Mouse (Mus musculus) CH12.LX (cell line): ENCODE data around the gene Hipk2. TPM values are rescaled to one million over a fixed set of nuclear protein-coding genes. Genes with fewer than 3 reads are reported as not detected.

Source experiments
- DNase-seq: peaks from one replicate; pipeline ENCODE4 v3.0.0-alpha.2; 2013; ENCODE audit errors: extremely low read depth
- H3K27ac ChIP-seq: 2 replicates; pipeline ENCODE4 v1.5.1; 2012; ENCODE audit warnings: low read depth, mild to moderate bottlenecking, control low read depth, moderate library complexity; ENCODE audit not compliant: insufficient read depth
- H3K27me3 ChIP-seq: replicated peaks from 2 replicates; pipeline ENCODE3; 2012; ENCODE audit warnings: inconsistent platforms
- H3K36me3 ChIP-seq, 2 experiments: replicated peaks in 1 of 2; 2 replicates each; pipeline versions ENCODE3 to v1.6.1; 2012; ENCODE audit warnings: inconsistent platforms in 1 of 2, low read length in 1 of 2, mild to moderate bottlenecking in 1 of 2, mixed read lengths in 1 of 2, moderate library complexity in 1 of 2; ENCODE audit not compliant: control insufficient read depth in 1 of 2, insufficient read depth in 1 of 2
- H3K4me1 ChIP-seq, 2 experiments: 2 replicates each; pipeline ENCODE4 v1.6.1; 2012; ENCODE audit warnings: inconsistent platforms in 1 of 2, moderate library complexity in 1 of 2; ENCODE audit not compliant: insufficient read depth in 2 of 2, control insufficient read depth in 1 of 2
- H3K4me2 ChIP-seq: 2 replicates; pipeline ENCODE4 v1.6.1; 2012; ENCODE audit warnings: low read depth, mild to moderate bottlenecking, control low read depth; ENCODE audit not compliant: poor library complexity, insufficient read depth, severe bottlenecking
- H3K4me3 ChIP-seq, 3 experiments: fragments of 150-350 bp in 1 of 3; sonication (generic) in 1 of 3; replicated peaks in 1 of 3; 2 replicates each; pipeline versions ENCODE3 to v1.5.1; 2011 to 2012; ENCODE audit warnings: low read depth in 2 of 3, low read length in 2 of 3, mild to moderate bottlenecking in 2 of 3, moderate library complexity in 2 of 3, control low read depth in 1 of 3, improper control_type of control experiment in 1 of 3, inconsistent platforms in 1 of 3, mixed read lengths in 1 of 3; ENCODE audit not compliant: poor library complexity in 1 of 3
- H3K79me2 ChIP-seq: replicated peaks from 2 replicates; pipeline ENCODE4 v1.6.1; 2012; ENCODE audit warnings: mild to moderate bottlenecking, moderate library complexity; ENCODE audit not compliant: control insufficient read depth, poor library complexity, insufficient read depth, severe bottlenecking; ENCODE audit errors: extremely low read depth
- H3K9ac ChIP-seq: 2 replicates; pipeline ENCODE4 v1.6.1; 2012; ENCODE audit warnings: low read depth, mild to moderate bottlenecking, control low read depth, moderate library complexity; ENCODE audit not compliant: insufficient read depth
- H3K9me3 ChIP-seq: replicated peaks from 2 replicates; pipeline ENCODE3; 2012; ENCODE audit warnings: low read length, inconsistent platforms, mixed read lengths
- CHD1 ChIP-seq: IDR thresholded peaks from 2 replicates; pipeline ENCODE4 v1.6.1; 2012; ENCODE audit warnings: low read depth, low read length, improper control_type of control experiment, inconsistent platforms
- CTCF ChIP-seq, 2 experiments: IDR thresholded peaks in 1 of 2; conservative IDR thresholded peaks in 1 of 2; 2 replicates each; pipeline ENCODE4 v1.5.1; 2011 to 2012; ENCODE audit warnings: low read depth in 2 of 2, low read length in 2 of 2, improper control_type of control experiment in 1 of 2, inconsistent platforms in 1 of 2, mild to moderate bottlenecking in 1 of 2, moderate library complexity in 1 of 2
- EP300 ChIP-seq: IDR thresholded peaks from 2 replicates; pipeline ENCODE4 v1.6.1; 2011; ENCODE audit warnings: low read length, improper control_type of control experiment
- HCFC1 ChIP-seq: IDR thresholded peaks from 2 replicates; pipeline ENCODE4 v1.6.1; 2012; ENCODE audit warnings: low read depth, mild to moderate bottlenecking, inconsistent platforms, low read length, improper control_type of control experiment
- KAT2A ChIP-seq: IDR thresholded peaks from 2 replicates; pipeline ENCODE4 v1.6.1; 2012; ENCODE audit warnings: low read length, improper control_type of control experiment, inconsistent platforms; ENCODE audit not compliant: insufficient replicate concordance
- MAX ChIP-seq: IDR thresholded peaks from 2 replicates; pipeline ENCODE4 v1.6.1; 2011; ENCODE audit warnings: low read length, improper control_type of control experiment
- MAZ ChIP-seq: IDR thresholded peaks from 2 replicates; pipeline ENCODE4 v1.6.1; 2012; ENCODE audit warnings: low read depth, mild to moderate bottlenecking, inconsistent platforms, low read length, improper control_type of control experiment, moderate library complexity
- NELFE ChIP-seq: IDR thresholded peaks from 2 replicates; pipeline ENCODE4 v1.6.1; 2011; ENCODE audit warnings: low read depth, low read length, improper control_type of control experiment
- PAX5 ChIP-seq: IDR thresholded peaks from 2 replicates; pipeline ENCODE4 v1.6.1; 2012; ENCODE audit warnings: low read length, inconsistent platforms, mixed read lengths
- POLR2A ChIP-seq: IDR thresholded peaks from 2 replicates; pipeline ENCODE4 v1.6.1; 2011; ENCODE audit warnings: low read depth, mild to moderate bottlenecking, improper control_type of control experiment, low read length
- RCOR1 ChIP-seq: conservative IDR thresholded peaks from 2 replicates; pipeline ENCODE4 v1.6.1; 2012; ENCODE audit warnings: low read depth, mild to moderate bottlenecking, inconsistent platforms, low read length, improper control_type of control experiment
- SIN3A ChIP-seq: IDR thresholded peaks from 2 replicates; pipeline ENCODE4 v1.6.1; 2012; ENCODE audit warnings: low read length, improper control_type of control experiment, inconsistent platforms
- SMC3 ChIP-seq: IDR thresholded peaks from 2 replicates; pipeline ENCODE4 v1.6.1; 2011; ENCODE audit warnings: low read depth, low read length, improper control_type of control experiment
- TBP ChIP-seq: conservative IDR thresholded peaks from 2 replicates; pipeline ENCODE4 v1.6.1; 2011; ENCODE audit warnings: low read depth, low read length, improper control_type of control experiment
- UBTF ChIP-seq: IDR thresholded peaks from 2 replicates; pipeline ENCODE4 v1.6.1; 2012; ENCODE audit warnings: low read depth, mild to moderate bottlenecking, inconsistent platforms, low read length, improper control_type of control experiment, moderate library complexity
- USF1 ChIP-seq: IDR thresholded peaks from 2 replicates; pipeline ENCODE4 v1.6.1; 2014; ENCODE audit warnings: low read depth, mild to moderate bottlenecking, inconsistent platforms, low read length, improper control_type of control experiment
- USF2 ChIP-seq: conservative IDR thresholded peaks from 2 replicates; pipeline ENCODE4 v1.6.1; 2011; ENCODE audit warnings: low read depth, low read length, improper control_type of control experiment
- ZC3H11A ChIP-seq: IDR thresholded peaks from 2 replicates; pipeline ENCODE4 v1.6.1; 2012; ENCODE audit warnings: low read depth, mild to moderate bottlenecking, inconsistent platforms, low read length, improper control_type of control experiment
- ZKSCAN1 ChIP-seq: IDR thresholded peaks from 2 replicates; pipeline ENCODE4 v1.6.1; 2012; ENCODE audit warnings: low read depth, inconsistent platforms, low read length, improper control_type of control experiment, borderline replicate concordance
- dilution Hi-C: fragments of 300-500 bp; cut with MboI; formaldehyde crosslinking; loops from 2 replicates; pipeline ENCODE4 v1.14.3; 2020; ENCODE audit warnings: low sequenced_read_pairs; ENCODE audit not compliant: extremely low pct_unique_long_range_greater_than_20kb, extremely low pct_ligation_motif_present
- in situ Hi-C: fragments of 300-500 bp; cut with MboI; formaldehyde crosslinking; loops from 3 replicates; pipeline ENCODE4 v1.14.3; 2019; ENCODE audit warnings: low sequenced_read_pairs, low pct_ligation_motif_present, low pct_unique_long_range_greater_than_20kb, mixed read lengths
- polyA plus RNA-seq: library from polyadenylated mRNA; unstranded; fragments of >175 nt; gene quantifications from 2 replicates; pipeline ENCODE4 v1.2.1, GENCODE M21; 2012; ENCODE audit warnings: low read depth; ENCODE audit not compliant: insufficient read length
- total RNA-seq, 2 experiments: library from RNA; depleted of rRNA; stranded (reverse); fragments of 300-350 nt in 1 of 2; fragments of >200 nt in 1 of 2; gene quantifications; 2 replicates each; pipeline ENCODE4 v1.2.3; 2012 to 2014

Hipk2 gene
- total and polyA plus RNA-seq, 3 experiments: 1.6 to 5.3 (median 2.6) TPM

DNA sequence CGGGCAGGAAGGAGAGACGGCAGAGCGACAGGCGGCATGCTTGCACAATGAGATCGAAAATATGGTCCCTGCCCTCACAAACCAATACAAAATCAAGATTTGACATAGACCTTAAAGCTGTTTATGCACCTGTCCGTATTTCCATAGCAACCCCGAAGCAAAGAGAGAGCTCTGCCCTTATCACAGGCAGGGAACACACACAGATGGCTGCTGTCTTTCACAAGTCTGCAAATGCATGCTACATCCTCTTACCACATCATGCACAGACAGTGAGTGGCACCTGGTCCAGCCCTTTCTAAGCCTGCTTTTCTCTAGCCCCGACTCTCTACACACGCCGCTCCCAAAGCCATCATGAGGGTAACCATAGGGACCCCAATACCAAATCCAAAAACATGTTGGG is 38.2 kb upstream of the Hipk2 start:
- H3K27ac ChIP-seq: no peak overlapping the region
- no peak overlapping the region for H3K9ac ChIP-seq
- no peak overlapping the region for H3K4me2 ChIP-seq
- dilution Hi-C loops (no loop called here), in situ Hi-C loops (no loop called here)
- no peaks in the 10 kb centered on the region for H3K4me1 ChIP-seq
- no peak for DNase-seq
- no peaks in the 10 kb centered on the region for H3K27me3 ChIP-seq
- TF ChIP-seq SIN3A: no peak
- no peak for TF ChIP-seq POLR2A
- no peak for TF ChIP-seq KAT2A
- no peak for TF ChIP-seq RCOR1
- TF ChIP-seq NELFE: no peak
- TF ChIP-seq SMC3: no peak
- TF ChIP-seq MAX: no peak
- no peak for TF ChIP-seq USF2
- no peak for TF ChIP-seq PAX5
- TF ChIP-seq ZC3H11A: no peak
- TF ChIP-seq ZKSCAN1: no peak
- no peak for TF ChIP-seq CTCF (conservative IDR thresholded peaks at IDR 0.05 in 1 of 2, IDR thresholded peaks at IDR 0.05 in 1 of 2; ENCODE audit: low read depth in 2 of 2, low read length in 2 of 2)
- no peak for TF ChIP-seq MAZ
- TF ChIP-seq HCFC1: no peak
- no peak for TF ChIP-seq EP300
- no peak for TF ChIP-seq UBTF
- no peaks in the 10 kb centered on the region for H3K79me2 ChIP-seq
- H3K9me3 ChIP-seq: no peaks in the 10 kb centered on the region
- no peak overlapping the region for H3K4me3 ChIP-seq
- H3K36me3 ChIP-seq: no peaks in the 10 kb centered on the region

DNA sequence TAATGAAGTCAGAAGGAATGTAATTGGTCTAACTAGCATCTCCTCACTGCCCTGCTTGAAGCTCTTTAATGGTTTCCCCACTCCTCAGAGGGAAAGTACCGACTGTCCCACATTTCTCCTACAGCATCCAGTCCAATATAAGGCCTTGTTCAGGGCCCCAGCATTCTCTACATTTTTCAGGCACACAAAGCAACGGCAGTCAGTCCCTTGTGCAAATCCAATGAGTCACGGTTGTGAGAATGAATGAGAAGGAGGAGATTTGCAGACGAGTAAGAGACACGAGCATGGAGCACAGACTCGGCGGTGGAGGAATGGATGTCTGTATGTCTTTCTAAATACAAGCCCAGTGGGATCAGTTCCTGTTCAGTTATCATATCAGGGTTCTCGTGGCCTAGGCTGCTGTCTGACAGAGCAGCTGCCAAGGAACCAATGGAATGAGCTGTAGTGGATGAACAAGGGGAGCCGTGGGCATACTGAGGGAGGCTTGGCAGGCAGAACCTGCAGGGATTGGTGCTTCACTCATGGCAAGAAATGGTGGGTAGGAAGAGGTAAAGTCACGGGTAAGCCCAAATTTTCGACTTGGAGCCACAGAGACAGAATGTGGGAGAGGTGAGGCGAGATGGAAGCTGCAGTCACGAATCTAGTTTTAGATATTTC is 37.5 kb upstream of the Hipk2 start:
- Histone ChIP-seq H3K4me2 (no peak overlapping the region), H3K4me1 (no peaks in the 10 kb centered on the region), H3K36me3 (no peaks in the 10 kb centered on the region), H3K27me3 (no peaks in the 10 kb centered on the region), H3K4me3 (no peak overlapping the region), H3K9me3 (no peaks in the 10 kb centered on the region), H3K9ac (no peak overlapping the region), H3K27ac (no peak overlapping the region), H3K79me2 (no peaks in the 10 kb centered on the region)
- dilution Hi-C loops: no loop called here
- TF ChIP-seq USF1: no peak
- no peak for TF ChIP-seq CHD1
- TF ChIP-seq TBP: no peak
- no peak for TF ChIP-seq CTCF (conservative IDR thresholded peaks at IDR 0.05 in 1 of 2, IDR thresholded peaks at IDR 0.05 in 1 of 2; ENCODE audit: low read depth in 2 of 2, low read length in 2 of 2)
- in situ Hi-C loops: no loop called here
- no peak for DNase-seq
